Mouse (Mus musculus) gastrocnemius, postnatal 10 days (tissue): ENCODE measurements around the gene Dok1. TPM values are rescaled to one million over a fixed set of nuclear protein-coding genes. Genes with fewer than 3 reads are reported as not detected.

Experiments
- DNase-seq: peaks from one replicate; pipeline ENCODE4 v3.0.0; 2021; ENCODE audit warnings: mixed read lengths
- total RNA-seq, 2 experiments: library from RNA; stranded (reverse); gene quantifications; 2 replicates each; pipeline ENCODE4 v1.2.3; 2021

The Dok1 gene
- total RNA-seq, 2 experiments from 2014 or later: 6.2 to 10.7 TPM

GRCm38 (mm10) chr6:83014482-83015466 lies 18.5 kb downstream of the Dok1 start:
- DNase-seq: no peak

GRCm38 (mm10) chr6:83013444-83013843 lies 19.8 kb downstream of the Dok1 start:
- no peak for DNase-seq

- DNase-seq: no peak
Observed at GRCm38 (mm10) chr6:83011756-83012155, 21.5 kb downstream of the Dok1 start.

- DNase-seq: no peak
Observed at GRCm38 (mm10) chr6:83011255-83011654, 22.0 kb downstream of the Dok1 start.

- DNase-seq: no peak
Observed at GRCm38 (mm10) chr6:83010010-83010409, 23.3 kb downstream of the Dok1 start.

- DNase-seq: no peak
Observed at GRCm38 (mm10) chr6:83008659-83009058, 24.6 kb downstream of the Dok1 start.

- no peak for DNase-seq
Observed at GRCm38 (mm10) chr6:83006114-83006513, 27.2 kb downstream of the Dok1 start.

- DNase-seq: no peak
Observed at GRCm38 (mm10) chr6:83005444-83006011, 27.7 kb downstream of the Dok1 start.

- no peak for DNase-seq
Observed at GRCm38 (mm10) chr6:83004872-83005271, 28.4 kb downstream of the Dok1 start.

GRCm38 (mm10) chr6:83004309-83004708 lies 29.0 kb downstream of the Dok1 start:
- no peak for DNase-seq

GRCm38 (mm10) chr6:83003850-83004249 lies 29.4 kb downstream of the Dok1 start:
- DNase-seq: no peak

GRCm38 (mm10) chr6:83003082-83003481 lies 30.2 kb downstream of the Dok1 start:
- no peak for DNase-seq

- DNase-seq: no peak
Observed at GRCm38 (mm10) chr6:82999986-83000385, 33.3 kb downstream of the Dok1 start.

- DNase-seq: no peak
Observed at GRCm38 (mm10) chr6:82998326-82998725, 34.9 kb downstream of the Dok1 start.

GRCm38 (mm10) chr6:82997511-82998102 lies 35.7 kb downstream of the Dok1 start:
- DNase-seq: no peak

GRCm38 (mm10) chr6:82996740-82997315 lies 36.4 kb downstream of the Dok1 start:
- peak; percentile 79 for DNase-seq

- no peak for DNase-seq
Observed at GRCm38 (mm10) chr6:82994372-82994771, 38.9 kb downstream of the Dok1 start.

GRCm38 (mm10) chr6:82993696-82994095 lies 39.6 kb downstream of the Dok1 start:
- no peak for DNase-seq

- DNase-seq: no peak
Observed at GRCm38 (mm10) chr6:82987411-82987971, 45.8 kb downstream of the Dok1 start.
